8 mouse cellular contexts compared by ENCODE assay signal in the genomic region with DNA sequence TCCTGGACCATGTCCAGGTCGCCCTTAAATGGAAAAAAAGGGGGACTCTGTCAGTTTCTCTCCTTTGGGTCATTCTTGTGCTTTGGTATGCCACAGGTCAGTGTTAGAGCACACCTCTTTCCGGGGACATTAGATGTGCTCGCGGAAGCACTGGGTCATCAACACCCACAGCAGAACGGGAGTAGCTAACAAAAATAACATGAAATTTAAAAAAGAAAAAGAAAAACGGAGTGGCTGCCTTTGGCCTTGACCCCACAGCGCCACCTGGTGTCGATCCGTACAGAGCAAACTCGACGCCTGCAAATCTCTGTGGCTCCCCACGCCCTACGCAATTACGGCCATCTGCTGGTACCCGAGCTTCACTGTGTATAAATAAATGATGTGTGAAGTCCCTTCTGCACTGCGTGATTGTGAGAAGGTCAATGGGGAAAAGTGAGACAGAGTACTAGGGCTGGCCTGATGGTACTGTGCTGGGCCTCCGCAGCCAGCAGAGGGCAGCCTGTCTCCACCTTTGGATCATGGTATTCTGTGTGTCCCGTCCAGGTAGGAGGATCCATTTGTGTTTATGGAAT.
DNase-seq lines count a peak whose midpoint lies in the region; ATAC-seq and TF ChIP-seq lines count a peak whose summit lies in the region.

No protein-coding gene starts in this region.

- WGBS in heart, embryonic 14.5 days: 8% methylated on average over 18 of the region's 18 CpGs
- WGBS in liver, adult 2 months: 8% methylated on average over 18 of the region's 18 CpGs

- peak overlapping the region; percentile 52; the same call in 1 of the 2 replicates for H3K9ac ChIP-seq in heart, embryonic 14.5 days (ENCODE audit: low read length)
- H3K9ac ChIP-seq in liver, adult 2 months (ENCODE audit: low read depth, low read length): peak overlapping the region; percentile 43; the same call in 1 of the 2 replicates

- no peaks in the 10 kb centered on the region for H3K9me3 ChIP-seq in heart, embryonic 14.5 days (ENCODE audit: control insufficient read depth, low read length)

- H3K79me2 ChIP-seq in liver, adult 2 months (ENCODE audit: control insufficient read depth, insufficient read depth, low read length): no peaks in the 10 kb centered on the region

- H3K36me3 ChIP-seq in heart, embryonic 14.5 days (ENCODE audit: control insufficient read depth, insufficient read depth, low read length): no peaks in the 10 kb centered on the region
- no peaks in the 10 kb centered on the region for H3K36me3 ChIP-seq in liver, adult 2 months (ENCODE audit: control insufficient read depth, insufficient read depth, low read length)

- no peak for ATAC-seq in heart, embryonic 14.5 days (ENCODE audit: insufficient number of reproducible peaks, insufficient read depth, low FRiP score, low read depth)

- H3K27ac ChIP-seq in heart, embryonic 14.5 days (replicated peaks in 1 of 2; ENCODE audit: control insufficient read depth in 1 of 2, insufficient read depth in 1 of 2, low read depth in 2 of 2, low read length in 2 of 2): no peak overlapping the region
- H3K27ac ChIP-seq in liver, adult 2 months (replicated peaks; ENCODE audit: insufficient read depth, low read depth, low read length): no peak overlapping the region

- no peaks in the 10 kb centered on the region for H3K27me3 ChIP-seq in heart, embryonic 14.5 days (ENCODE audit: control insufficient read depth, insufficient read depth, low read length)
- no peaks in the 10 kb centered on the region for H3K27me3 ChIP-seq in liver, adult 2 months (ENCODE audit: control insufficient read depth, insufficient read depth, low read length)

- H3K4me1 ChIP-seq in heart, embryonic 14.5 days (ENCODE audit: control insufficient read depth in 2 of 2, insufficient read depth in 2 of 2, low read length in 2 of 2): 0 out of 4 replicates have a peak, but pooled peaks cover 0 to 3% of the 10 kb centered on the region in 2 experiments
- H3K4me1 ChIP-seq in liver, adult 2 months (ENCODE audit: control insufficient read depth, insufficient read depth, low read length): no peaks in the 10 kb centered on the region

- no peak for TF ChIP-seq POLR2A in liver, adult 2 months (IDR thresholded peaks at IDR 0.05; ENCODE audit: extremely low read depth, insufficient read depth, low read length)

- peak overlapping the region; percentile 26 to 46; a peak in 3 of 4 replicates for H3K4me3 ChIP-seq in heart, embryonic 14.5 days (ENCODE audit: control insufficient read depth in 1 of 2, insufficient read depth in 1 of 2, low read depth in 1 of 2, low read length in 2 of 2)
- peak overlapping the region; percentile 41 for H3K4me3 ChIP-seq in liver, adult 2 months (ENCODE audit: insufficient read depth, low read depth, low read length)

- DNase-seq in 416B (ENCODE audit: low read depth) (peak; percentile 66), adipocyte (ENCODE audit: low spot score) (peak; percentile 77)
- peak; percentile 43 for DNase-seq in embryo, embryonic 11.5 days (ENCODE audit: low read depth, low spot score)
- DNase-seq in kidney, postnatal 10 days: peak; percentile 84
- DNase-seq in liver, adult 2 months (ENCODE audit: extremely low read depth, low read depth, low spot score): peak; percentile 62
- peak; percentile 10 for DNase-seq in naive thymus-derived CD4-positive, alpha-beta T cell, adult 2 months (ENCODE audit: low read depth)
- peak; percentile 86 for DNase-seq in testis, postnatal 10 days (ENCODE audit: low spot score)

- peak overlapping the region; percentile 65 for H3K4me2 ChIP-seq in heart, embryonic 14.5 days (ENCODE audit: low read length)

- TF ChIP-seq CTCF in liver, adult 2 months (IDR thresholded peaks at IDR 0.05; ENCODE audit: low read depth, low read length): peak; percentile 90

Comparison
In these comparisons a context has a peak if more than half of its experiments do, and no peak if none do; other contexts are left out.
1. DNase-seq: peak in every context shown above with its lines; median percentile 86 in testis, postnatal 10 days; 84 in kidney, postnatal 10 days; 77 in adipocyte; 66 in 416B; 62 in liver, adult 2 months; 43 in embryo, embryonic 11.5 days; 10 in naive thymus-derived CD4-positive, alpha-beta T cell, adult 2 months.